Mouse (Mus musculus) MEL (cell line): ENCODE measurements around the gene Dao. TPM values are rescaled to one million over a fixed set of nuclear protein-coding genes. Genes with fewer than 3 reads are reported as not detected.

Source experiments
- DNase-seq: peaks from one replicate; pipeline ENCODE4 v3.0.0; 2011; ENCODE audit warnings: low read depth, low spot score
- H3K27ac ChIP-seq: 2 replicates; pipeline ENCODE4 v1.5.1; 2012; ENCODE audit warnings: low read depth, mild to moderate bottlenecking, control low read depth, low read length, moderate library complexity; ENCODE audit not compliant: control insufficient read depth
- H3K27me3 ChIP-seq, 2 experiments: fragments of 150-350 bp in 1 of 2; sonication (generic) in 1 of 2; 2 replicates each; pipeline ENCODE4 v1.6.1; 2012; ENCODE audit warnings: low read length in 2 of 2, mild to moderate bottlenecking in 2 of 2, improper control_type of control experiment in 1 of 2, moderate library complexity in 1 of 2; ENCODE audit not compliant: insufficient read depth in 2 of 2, control insufficient read depth in 1 of 2
- H3K36me3 ChIP-seq, 2 experiments: 2 replicates each; pipeline ENCODE4 v1.6.1; 2012 to 2014; ENCODE audit warnings: low read length in 2 of 2, improper control_type of control experiment in 1 of 2, inconsistent platforms in 1 of 2, mild to moderate bottlenecking in 1 of 2; ENCODE audit not compliant: insufficient read depth in 2 of 2, control insufficient read depth in 1 of 2
- H3K4me1 ChIP-seq, 2 experiments: fragments of 150-350 bp in 1 of 2; sonication (generic) in 1 of 2; 2 replicates each; pipeline ENCODE4 v1.6.1; 2012; ENCODE audit warnings: low read length in 2 of 2, improper control_type of control experiment in 1 of 2, mild to moderate bottlenecking in 1 of 2; ENCODE audit not compliant: insufficient read depth in 2 of 2, control insufficient read depth in 1 of 2
- H3K4me3 ChIP-seq, 2 experiments: fragments of 150-350 bp in 1 of 2; sonication (generic) in 1 of 2; 2 replicates each; pipeline ENCODE4 v1.5.1; 2012; ENCODE audit warnings: low read depth in 2 of 2, low read length in 2 of 2, mild to moderate bottlenecking in 2 of 2, moderate library complexity in 2 of 2, control low read depth in 1 of 2, improper control_type of control experiment in 1 of 2; ENCODE audit not compliant: control insufficient read depth in 1 of 2, insufficient read depth in 1 of 2
- H3K79me2 ChIP-seq: 2 replicates; pipeline ENCODE4 v1.6.1; 2012; ENCODE audit warnings: mild to moderate bottlenecking, low read length, moderate library complexity; ENCODE audit not compliant: control insufficient read depth, poor library complexity, insufficient read depth
- H3K9ac ChIP-seq: 2 replicates; pipeline ENCODE4 v1.6.1; 2012; ENCODE audit warnings: low read depth, mild to moderate bottlenecking, control low read depth, low read length, moderate library complexity; ENCODE audit not compliant: control insufficient read depth, poor library complexity, severe bottlenecking
- H3K9me3 ChIP-seq: fragments of 150-350 bp; sonication (generic); replicated peaks from 2 replicates; pipeline ENCODE4 v1.6.1; 2012; ENCODE audit warnings: mild to moderate bottlenecking, low read length, improper control_type of control experiment, moderate library complexity; ENCODE audit not compliant: insufficient read depth
- CHD1 ChIP-seq: IDR thresholded peaks from 2 replicates; pipeline ENCODE4 v1.6.1; 2012; ENCODE audit warnings: low read depth, mild to moderate bottlenecking, inconsistent platforms, low read length, improper control_type of control experiment
- CHD2 ChIP-seq: IDR thresholded peaks from 2 replicates; pipeline ENCODE4 v1.6.1; 2011; ENCODE audit warnings: low read length, improper control_type of control experiment
- CTCF ChIP-seq, 3 experiments: IDR thresholded peaks in 2 of 3; conservative IDR thresholded peaks in 1 of 3; 2 replicates each; pipeline ENCODE4 v1.5.1; 2011 to 2012; ENCODE audit warnings: low read length in 3 of 3, low read depth in 2 of 3, mild to moderate bottlenecking in 2 of 3, improper control_type of control experiment in 1 of 3, inconsistent platforms in 1 of 3, mixed read lengths in 1 of 3, moderate library complexity in 1 of 3; ENCODE audit not compliant: control insufficient read depth in 1 of 3, insufficient read depth in 1 of 3, poor library complexity in 1 of 3, severe bottlenecking in 1 of 3
- E2F4 ChIP-seq: IDR thresholded peaks from 2 replicates; pipeline ENCODE4 v1.6.1; 2011; ENCODE audit warnings: low read depth, low read length, improper control_type of control experiment, borderline replicate concordance
- ELF1 ChIP-seq: IDR thresholded peaks from 2 replicates; pipeline ENCODE4 v1.6.1; 2014; ENCODE audit warnings: low read depth, mild to moderate bottlenecking, inconsistent platforms, low read length, improper control_type of control experiment, moderate library complexity
- EP300 ChIP-seq, 2 experiments: IDR thresholded peaks; 2 replicates each; pipeline ENCODE4 v1.6.1; 2011; ENCODE audit warnings: improper control_type of control experiment in 2 of 2, low read length in 2 of 2, low read depth in 1 of 2, mild to moderate bottlenecking in 1 of 2
- GATA1 ChIP-seq: IDR thresholded peaks from 2 replicates; pipeline ENCODE4 v1.6.1; 2011; ENCODE audit warnings: low read depth, low read length, improper control_type of control experiment
- JUND ChIP-seq: IDR thresholded peaks from 2 replicates; pipeline ENCODE4 v1.6.1; 2011; ENCODE audit warnings: low read depth, mild to moderate bottlenecking, improper control_type of control experiment, low read length
- KAT2A ChIP-seq: conservative IDR thresholded peaks from 2 replicates; pipeline ENCODE4 v1.6.1; 2012; ENCODE audit warnings: low read depth, low read length, improper control_type of control experiment, inconsistent platforms
- MAFK ChIP-seq: IDR thresholded peaks from 2 replicates; pipeline ENCODE4 v1.6.1; 2011; ENCODE audit warnings: low read depth, mild to moderate bottlenecking, low read length, improper control_type of control experiment, borderline replicate concordance
- NELFE ChIP-seq: IDR thresholded peaks from 2 replicates; pipeline ENCODE4 v1.6.1; 2011; ENCODE audit warnings: low read depth, low read length, improper control_type of control experiment
- NRF1 ChIP-seq: IDR thresholded peaks from 2 replicates; pipeline ENCODE4 v1.6.1; 2014; ENCODE audit warnings: low read depth, mild to moderate bottlenecking, inconsistent platforms, low read length, improper control_type of control experiment, moderate library complexity; ENCODE audit not compliant: poor library complexity, insufficient read depth, severe bottlenecking
- POLR2AphosphoS5 ChIP-seq: IDR thresholded peaks from 2 replicates; pipeline ENCODE4 v1.6.1; 2012; ENCODE audit warnings: low read depth, borderline replicate concordance, mild to moderate bottlenecking, inconsistent platforms, low read length, moderate library complexity, mixed read lengths
- RCOR1 ChIP-seq: IDR thresholded peaks from 2 replicates; pipeline ENCODE4 v1.6.1; 2012; ENCODE audit warnings: low read depth, mild to moderate bottlenecking, inconsistent platforms, low read length, improper control_type of control experiment
- SIN3A ChIP-seq: IDR thresholded peaks from 2 replicates; pipeline ENCODE4 v1.6.1; 2012; ENCODE audit warnings: low read length, improper control_type of control experiment, inconsistent platforms
- SMC3 ChIP-seq: IDR thresholded peaks from 2 replicates; pipeline ENCODE4 v1.6.1; 2011; ENCODE audit warnings: low read depth, low read length, improper control_type of control experiment
- TBP ChIP-seq: IDR thresholded peaks from 2 replicates; pipeline ENCODE4 v1.8.0; 2011; ENCODE audit warnings: low read depth, low read length, improper control_type of control experiment
- TCF12 ChIP-seq: IDR thresholded peaks from 2 replicates; pipeline ENCODE4 v1.6.1; 2014; ENCODE audit warnings: low read depth, mild to moderate bottlenecking, inconsistent platforms, low read length, improper control_type of control experiment, moderate library complexity
- USF1 ChIP-seq: IDR thresholded peaks from 2 replicates; pipeline ENCODE4 v1.6.1; 2014; ENCODE audit warnings: low read depth, mild to moderate bottlenecking, inconsistent platforms, low read length, improper control_type of control experiment, moderate library complexity
- ZNF384 ChIP-seq: IDR thresholded peaks from 2 replicates; pipeline ENCODE4 v1.6.1; 2012; ENCODE audit warnings: low read depth, mild to moderate bottlenecking, inconsistent platforms, low read length, improper control_type of control experiment
- polyA plus RNA-seq, 2 experiments: library from polyadenylated mRNA; stranded (reverse) in 1 of 2; unstranded in 1 of 2; fragments of >175 nt in 1 of 2; fragments of >200 nt in 1 of 2; gene quantifications; 2 replicates each; pipeline versions ENCODE4 v1.2.1 to v1.2.4; 2012; ENCODE audit warnings: low replicate concordance in 2 of 2, low read depth in 1 of 2; ENCODE audit not compliant: insufficient read length in 2 of 2, insufficient read depth in 1 of 2, missing spikeins in 1 of 2
- total RNA-seq: library from RNA; depleted of rRNA; stranded (reverse); fragments of 300-350 nt; gene quantifications from 2 replicates; pipeline ENCODE4 v1.2.3, GENCODE M21; 2012

Dao gene
- total and polyA plus RNA-seq, 3 experiments, result 0.04 TPM; not detected in 2

DNA sequence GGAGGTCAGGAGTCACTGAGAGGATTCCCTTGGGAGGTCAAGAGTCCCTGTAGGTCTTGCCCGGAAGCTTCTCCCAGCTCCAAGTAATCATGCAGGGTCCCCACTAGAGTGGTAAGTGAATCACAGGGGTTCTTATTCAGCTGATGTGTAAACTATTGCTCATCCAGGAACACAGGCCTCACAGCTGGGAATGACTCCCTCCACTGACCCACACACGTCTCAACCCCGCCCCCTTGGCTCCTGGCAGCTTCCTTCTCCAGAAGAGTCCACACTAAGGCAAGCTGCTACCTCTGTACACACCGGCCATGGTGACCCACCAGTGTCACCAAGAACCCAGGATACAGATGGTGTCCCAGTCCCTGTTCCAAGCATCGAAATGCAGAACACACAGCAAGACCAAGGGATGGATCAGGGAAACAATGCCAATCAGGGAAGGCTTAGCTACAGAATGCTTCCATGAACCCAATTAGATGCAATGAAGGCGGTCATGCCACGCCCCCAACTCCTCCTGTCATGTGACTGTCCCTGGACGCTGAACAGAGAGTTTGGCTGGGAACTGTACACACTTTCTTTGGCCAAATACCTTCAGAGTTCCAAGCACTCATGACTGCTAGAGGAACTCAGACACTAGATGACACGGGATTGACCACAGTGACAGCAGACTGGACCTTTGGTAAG lies 27.8 kb upstream of the Dao start:
- Histone ChIP-seq H3K36me3 (peaks cover 0 to 13% of the 10 kb centered on the region in 2 experiments; a peak in 2 of 4 replicates), H3K27ac (no peak overlapping the region), H3K4me1 (peaks cover 12 to 29% of the 10 kb centered on the region in 2 experiments)

GRCm38 (mm10) chr5:113976597-113976996 lies 26.9 kb upstream of the Dao start:
- H3K9me3 ChIP-seq, result no peaks in the 10 kb centered on the region
- DNase-seq, result no peak
- H3K4me3 ChIP-seq, result no peak overlapping the region
- H3K79me2 ChIP-seq, result no peaks in the 10 kb centered on the region
- H3K9ac ChIP-seq, result no peak overlapping the region
- no peaks in the 10 kb centered on the region for H3K27me3 ChIP-seq
- H3K36me3 ChIP-seq, result peaks cover 0 to 13% of the 10 kb centered on the region in 2 experiments; a peak in 2 of 4 replicates
- peaks cover 13 to 33% of the 10 kb centered on the region in 2 experiments for H3K4me1 ChIP-seq
- H3K27ac ChIP-seq, result no peak overlapping the region
- TF ChIP-seq GATA1, result no peak
- TF ChIP-seq CTCF (IDR thresholded peaks at IDR 0.05 in 2 of 3, conservative IDR thresholded peaks at IDR 0.05 in 1 of 3; ENCODE audit: control insufficient read depth in 1 of 3, insufficient read depth in 1 of 3, low read depth in 2 of 3, low read length in 3 of 3, poor library complexity in 1 of 3, severe bottlenecking in 1 of 3), result no peak
- no peak for TF ChIP-seq SIN3A
- TF ChIP-seq RCOR1, result no peak
- no peak for TF ChIP-seq ZNF384
- TF ChIP-seq JUND, result no peak
- TF ChIP-seq POLR2AphosphoS5, result no peak
- TF ChIP-seq MAFK, result no peak
- TF ChIP-seq TBP, result no peak
- TF ChIP-seq KAT2A, result no peak
- no peak for TF ChIP-seq TCF12
- TF ChIP-seq ELF1, result no peak
- TF ChIP-seq NRF1, result no peak
- TF ChIP-seq USF1, result no peak
- no peak for TF ChIP-seq E2F4
- TF ChIP-seq SMC3, result no peak
- no peak for TF ChIP-seq EP300 (IDR thresholded peaks at IDR 0.05; ENCODE audit: low read depth in 1 of 2, low read length in 2 of 2)
- TF ChIP-seq NELFE, result no peak
- no peak for TF ChIP-seq CHD1
- no peak for TF ChIP-seq CHD2
- TF ChIP-seq, all 39 proteins: peak for 0

More for the DNA sequence above, 27.8 kb upstream of the Dao start:
- Histone ChIP-seq H3K79me2 (no peaks in the 10 kb centered on the region), H3K9ac (no peak overlapping the region), H3K4me3 (no peak overlapping the region), H3K27me3 (no peaks in the 10 kb centered on the region), H3K9me3 (no peaks in the 10 kb centered on the region)
- TF ChIP-seq TBP, result no peak
- 0 out of 2 replicates have a peak, but pooled peaks have one; percentile 23 for TF ChIP-seq USF1
- DNase-seq, result no peak
